Mouse (Mus musculus): ENCODE data around the gene Grik4.

GRCm38 (mm10) chr9:42943781-42944535 lies at the start of gene Grik4:
- no peak for TF ChIP-seq CTCF (IDR thresholded peaks at IDR 0.05; ENCODE audit: extremely low read depth, insufficient read length, insufficient replicate concordance, low read depth, low read length)
- no peak for TF ChIP-seq POLR2A (IDR thresholded peaks at IDR 0.05; ENCODE audit: low read depth, low read length)
